ENCODE assay signal across 14 mouse cellular contexts in the genomic region with DNA sequence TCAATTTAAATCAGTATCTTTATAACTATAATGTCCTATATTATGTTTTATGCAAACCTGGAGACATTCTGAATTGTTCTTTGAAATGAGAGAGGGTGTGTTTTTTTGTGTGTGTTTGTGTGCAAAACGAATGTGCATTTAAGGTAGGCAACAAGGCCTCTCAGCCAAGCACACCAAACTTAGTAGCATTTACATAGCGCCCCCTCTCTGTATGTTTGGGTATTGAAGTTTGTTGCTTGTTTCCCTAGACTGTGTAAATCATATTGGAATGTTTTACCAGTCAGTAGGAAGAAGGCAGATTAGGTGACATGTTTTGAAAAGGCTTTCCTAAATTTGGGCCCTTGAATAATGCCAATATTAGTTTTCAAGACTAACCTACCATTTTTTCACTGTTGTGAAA.
DNase-seq lines count a peak whose midpoint lies in the region; ATAC-seq and TF ChIP-seq lines count a peak whose summit lies in the region.
"Had no signal": no experiment of that assay in that cellular context is flagged by ENCODE, and none has a peak within 500 bp of the region (broad histone marks: within the 10 kb centered on the region; RNA-seq: fewer than 3 reads in every experiment).

No protein-coding gene starts in this region.

- H3K4me1 ChIP-seq in embryonic facial prominence, embryonic 11.5 days (ENCODE audit: control insufficient read depth, insufficient read depth, low read length): no peaks in the 10 kb centered on the region
- peaks cover 9% of the 10 kb centered on the region; the same call in 1 of the 2 replicates for H3K4me1 ChIP-seq in embryonic facial prominence, embryonic 10.5 days
- H3K4me1 ChIP-seq in liver, adult 2 months (ENCODE audit: control insufficient read depth, insufficient read depth, low read length): no peaks in the 10 kb centered on the region
- no peaks in the 10 kb centered on the region for H3K4me1 ChIP-seq in liver, embryonic 12.5 days
- H3K4me1 ChIP-seq in ES-E14 (ENCODE audit: control insufficient read depth in 2 of 2, insufficient read depth in 2 of 2, low read length in 2 of 2, poor library complexity in 1 of 2): no peaks in the 10 kb centered on the region
- H3K4me1 ChIP-seq: hindbrain, embryonic 13.5 days; midbrain, embryonic 10.5 days had no signal

- H3K9ac ChIP-seq in embryonic facial prominence, embryonic 11.5 days (replicated peaks; ENCODE audit: low read length): no peak overlapping the region
- no peak overlapping the region for H3K9ac ChIP-seq in liver, adult 2 months (ENCODE audit: low read depth, low read length)
- H3K9ac ChIP-seq in liver, embryonic 12.5 days: no peak overlapping the region
- H3K9ac ChIP-seq in ES-E14 (ENCODE audit: insufficient read depth, low read depth, low read length, poor library complexity, severe bottlenecking): no peak overlapping the region
- H3K9ac ChIP-seq: hindbrain, embryonic 13.5 days; liver, embryonic 14.5 days had no signal

- H3K36me3 ChIP-seq in embryonic facial prominence, embryonic 11.5 days (replicated peaks; ENCODE audit: control insufficient read depth, insufficient read depth, low read depth, low read length): no peaks in the 10 kb centered on the region
- no peaks in the 10 kb centered on the region for H3K36me3 ChIP-seq in embryonic facial prominence, embryonic 10.5 days (replicated peaks)
- H3K36me3 ChIP-seq in liver, adult 2 months (ENCODE audit: control insufficient read depth, insufficient read depth, low read length): no peaks in the 10 kb centered on the region
- H3K36me3 ChIP-seq in liver, embryonic 12.5 days: no peaks in the 10 kb centered on the region
- H3K36me3 ChIP-seq in ES-E14 (ENCODE audit: control insufficient read depth, insufficient read depth, low read length, poor library complexity, severe bottlenecking): no peaks in the 10 kb centered on the region
- H3K36me3 ChIP-seq: hindbrain, embryonic 13.5 days; midbrain, embryonic 10.5 days had no signal

- no peak overlapping the region for H3K27ac ChIP-seq in embryonic facial prominence, embryonic 11.5 days (replicated peaks; ENCODE audit: low read depth, low read length)
- H3K27ac ChIP-seq in embryonic facial prominence, embryonic 10.5 days (replicated peaks): no peak overlapping the region
- no peak overlapping the region for H3K27ac ChIP-seq in liver, adult 2 months (replicated peaks; ENCODE audit: insufficient read depth, low read depth, low read length)
- H3K27ac ChIP-seq in liver, embryonic 12.5 days: no peak overlapping the region
- no peak overlapping the region for H3K27ac ChIP-seq in ES-E14 (ENCODE audit: insufficient read depth, low read depth, low read length, poor library complexity, severe bottlenecking)
- H3K27ac ChIP-seq: hindbrain, embryonic 13.5 days; liver, embryonic 14.5 days; midbrain, embryonic 10.5 days had no signal

- no peak overlapping the region for H3K4me2 ChIP-seq in embryonic facial prominence, embryonic 11.5 days (ENCODE audit: low read depth, low read length)
- no peak overlapping the region for H3K4me2 ChIP-seq in liver, embryonic 12.5 days
- H3K4me2 ChIP-seq: heart, embryonic 11.5 days; hindbrain, embryonic 13.5 days had no signal

- in situ Hi-C loops in ES-E14 (cut with MboI; ENCODE audit: low sequenced_read_pairs in 2 of 2, unreplicated experiment in 2 of 2): no loop called here

- ATAC-seq in embryonic facial prominence, embryonic 11.5 days (replicated peaks; ENCODE audit: insufficient number of reproducible peaks, low FRiP score, low TSS enrichment, low read depth): no peak
- no peak for ATAC-seq in liver, embryonic 12.5 days

- WGBS in embryonic facial prominence, embryonic 11.5 days: 37% methylated on average over 2 of the region's 2 CpGs
- WGBS in embryonic facial prominence, embryonic 10.5 days: 46% methylated on average over 2 of the region's 2 CpGs
- WGBS in liver, adult 2 months: 40% methylated on average over 2 of the region's 2 CpGs
- WGBS in liver, embryonic 12.5 days (ENCODE audit: insufficient replicate concordance): 18% methylated on average over 2 of the region's 2 CpGs

- no peaks in the 10 kb centered on the region for H3K79me2 ChIP-seq in liver, adult 2 months (ENCODE audit: control insufficient read depth, insufficient read depth, low read length)

- H3K9me3 ChIP-seq in embryonic facial prominence, embryonic 11.5 days (replicated peaks; ENCODE audit: control insufficient read depth, low read length): no peaks in the 10 kb centered on the region
- no peaks in the 10 kb centered on the region for H3K9me3 ChIP-seq in embryonic facial prominence, embryonic 10.5 days
- H3K9me3 ChIP-seq in liver, embryonic 12.5 days (replicated peaks): no peaks in the 10 kb centered on the region
- no peaks in the 10 kb centered on the region for H3K9me3 ChIP-seq in ES-E14 (ENCODE audit: control insufficient read depth, insufficient read depth, low read depth, low read length)
- H3K9me3 ChIP-seq: hindbrain, embryonic 13.5 days; midbrain, embryonic 10.5 days had no signal

- peak; percentile 25; the same call in 1 of the 2 replicates for TF ChIP-seq CTCF in liver, adult 2 months (IDR thresholded peaks at IDR 0.05; ENCODE audit: low read depth, low read length)

- intact Hi-C loops in left cerebral cortex, postnatal 4 days (cut with DNase I): no loop called here

- no peak overlapping the region for H3K4me3 ChIP-seq in embryonic facial prominence, embryonic 11.5 days (ENCODE audit: low read depth, low read length)
- no peak overlapping the region for H3K4me3 ChIP-seq in embryonic facial prominence, embryonic 10.5 days
- no peak overlapping the region for H3K4me3 ChIP-seq in liver, adult 2 months (ENCODE audit: insufficient read depth, low read depth, low read length)
- no peak overlapping the region for H3K4me3 ChIP-seq in liver, embryonic 12.5 days
- H3K4me3 ChIP-seq in ES-E14 (ENCODE audit: insufficient read depth in 1 of 2, low read depth in 1 of 2, low read length in 2 of 2, poor library complexity in 1 of 2, severe bottlenecking in 1 of 2): no peak overlapping the region
- H3K4me3 ChIP-seq: erythroblast, embryonic 14.5 days; hindbrain, embryonic 13.5 days; midbrain, embryonic 10.5 days had no signal

- DNase-seq in embryonic facial prominence, embryonic 11.5 days (ENCODE audit: low spot score): peak; percentile 22
- no peak for DNase-seq in embryonic facial prominence, embryonic 10.5 days (ENCODE audit: low spot score)
- peak; percentile 49 for DNase-seq in liver, adult 2 months (ENCODE audit: extremely low read depth, low read depth, low spot score)
- peak; percentile 17 for DNase-seq in ES-E14 (ENCODE audit: low read depth, low spot score)
- peak; percentile 12 for DNase-seq in retina, postnatal 1 day
- DNase-seq in left cerebral cortex, postnatal 4 days: no peak
- DNase-seq in thymus, postnatal 10 days (ENCODE audit: low spot score in 2 of 2): no peak
- DNase-seq: spleen, adult 18-20 months had no signal

- no peaks in the 10 kb centered on the region for H3K27me3 ChIP-seq in embryonic facial prominence, embryonic 11.5 days (ENCODE audit: control insufficient read depth, insufficient read depth, low read length)
- no peaks in the 10 kb centered on the region for H3K27me3 ChIP-seq in embryonic facial prominence, embryonic 10.5 days (replicated peaks; ENCODE audit: low read depth, poor library complexity, severe bottlenecking)
- no peaks in the 10 kb centered on the region for H3K27me3 ChIP-seq in liver, adult 2 months (ENCODE audit: control insufficient read depth, insufficient read depth, low read length)
- H3K27me3 ChIP-seq in liver, embryonic 12.5 days (replicated peaks): no peaks in the 10 kb centered on the region
- H3K27me3 ChIP-seq: hindbrain, embryonic 13.5 days had no signal

- no peak for TF ChIP-seq POLR2A in liver, adult 2 months (IDR thresholded peaks at IDR 0.05; ENCODE audit: extremely low read depth, insufficient read depth, low read length)

TF ChIP-seq in ES-E14, 5 proteins besides CTCF, POLR2A, EP300 and RAD21:
- TF ChIP-seq ZC3H11A (IDR thresholded peaks at IDR 0.05; ENCODE audit: borderline replicate concordance, low read depth, low read length) (no peak), MAFK (IDR thresholded peaks at IDR 0.05; ENCODE audit: insufficient read depth, low read depth, low read length) (no peak), ZNF384 (IDR thresholded peaks at IDR 0.05; ENCODE audit: low read depth, low read length) (no peak), CHD2 (IDR thresholded peaks at IDR 0.05; ENCODE audit: low read depth, low read length) (no peak), HCFC1 (IDR thresholded peaks at IDR 0.05; ENCODE audit: borderline replicate concordance, insufficient read depth, low read length) (no peak)

Comparison
In these comparisons a context has a peak if more than half of its experiments do, and no peak if none do; other contexts are left out.
1. DNase-seq: peak in embryonic facial prominence, embryonic 11.5 days (single experiment), liver, adult 2 months (single experiment), ES-E14 (single experiment) and retina, postnatal 1 day (single experiment); none in embryonic facial prominence, embryonic 10.5 days (single experiment), left cerebral cortex, postnatal 4 days (single experiment) and thymus, postnatal 10 days (0 of 2).